Mouse (Mus musculus) stomach, embryonic 16.5 days (tissue): ENCODE results near the gene Nemp1. TPM values are rescaled to one million over a fixed set of nuclear protein-coding genes. Genes with fewer than 3 reads are reported as not detected.
A peak's percentile ranks its signal among the peaks of the same experiment; 100 is the strongest.

Experiments
- ATAC-seq: fragments of 200-750 bp; cut with Nextera tagmentation; 2 replicates; pipeline ENCODE4 v1.8.0; 2017; ENCODE audit warnings: moderate number of reproducible peaks, moderate TSS enrichment; ENCODE audit not compliant: insufficient read depth, low FRiP score
- H3K27ac ChIP-seq: fragments of 300-500 bp; sonication (generic); 2 replicates; pipeline ENCODE4 v1.5.1; 2014; ENCODE audit warnings: low read length
- H3K27me3 ChIP-seq: fragments of 300-500 bp; sonication (generic); 2 replicates; pipeline ENCODE4 v1.6.1; 2014; ENCODE audit warnings: low read length, control low read depth, mixed read lengths; ENCODE audit not compliant: control insufficient read depth, insufficient read depth
- H3K36me3 ChIP-seq: fragments of 300-500 bp; sonication (generic); 2 replicates; pipeline ENCODE4 v1.6.1; 2014; ENCODE audit warnings: low read length; ENCODE audit not compliant: control insufficient read depth, insufficient read depth
- H3K4me1 ChIP-seq: fragments of 300-500 bp; sonication (generic); 2 replicates; pipeline ENCODE4 v1.6.1; 2014; ENCODE audit warnings: low read length, control low read depth, mixed read lengths; ENCODE audit not compliant: control insufficient read depth, insufficient read depth
- H3K4me2 ChIP-seq: fragments of 300-500 bp; sonication (generic); 2 replicates; pipeline ENCODE4 v1.6.1; 2014; ENCODE audit warnings: low read depth, low read length, mixed read lengths
- H3K4me3 ChIP-seq: fragments of 300-500 bp; sonication (generic); replicated peaks from 2 replicates; pipeline ENCODE4 v1.5.1; 2014; ENCODE audit warnings: mild to moderate bottlenecking, low read length
- H3K9ac ChIP-seq: fragments of 300-500 bp; sonication (generic); 2 replicates; pipeline ENCODE4 v1.6.1; 2014; ENCODE audit warnings: low read length
- H3K9me3 ChIP-seq: fragments of 300-500 bp; sonication (generic); replicated peaks from 2 replicates; pipeline ENCODE4 v1.6.1; 2016; ENCODE audit warnings: low read length, control low read depth; ENCODE audit not compliant: control insufficient read depth
- WGBS: fragments of 180-500 bp; shearing (Covaris S2); extraction: QIAGEN DNeasy Blood & Tissue Kit; methylation state at CpG from one replicate; pipeline ENCODE4 v1.1.7; 2014; 5-methylcytosine and 5-hydroxymethylcytosine counted together
- polyA plus RNA-seq: library from polyadenylated mRNA; unstranded; fragments of >200 nt; fragmentation: Nextera tagmentation; extraction: Ambion mirVana; gene quantifications from 2 replicates; pipeline ENCODE4 v1.2.1, GENCODE M21; 2015

The Nemp1 gene
- polyA plus RNA-seq, 1 experiment from 2014 or later: 10.0 TPM

DNA sequence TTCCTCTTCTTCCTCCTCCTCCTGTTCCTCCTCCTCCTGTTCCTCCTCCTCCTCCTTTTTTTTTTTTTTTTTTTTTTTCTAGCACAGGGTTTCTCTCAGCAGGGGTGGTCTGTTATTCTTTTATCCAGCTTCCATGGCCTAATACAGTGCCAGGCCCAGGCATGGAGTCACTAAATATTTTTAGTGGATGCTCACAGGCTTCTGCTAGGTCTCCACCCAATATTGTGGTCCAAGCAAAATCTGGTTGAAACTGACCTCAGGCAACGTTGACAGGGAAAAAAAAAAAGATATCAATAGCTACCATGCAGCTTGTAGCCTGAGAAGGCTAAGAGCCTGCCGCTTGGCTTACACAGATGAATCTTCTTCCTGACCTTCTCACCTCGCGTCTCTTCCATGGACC, 44.0 kb upstream of the Nemp1 start:
- 64% methylated on average over 4 of the region's 4 CpGs for WGBS
- H3K9ac ChIP-seq: no peak overlapping the region
- peaks cover 8% of the 10 kb centered on the region for H3K9me3 ChIP-seq
- no peak for ATAC-seq
- no peaks in the 10 kb centered on the region for H3K36me3 ChIP-seq
- H3K27me3 ChIP-seq: no peaks in the 10 kb centered on the region
- H3K27ac ChIP-seq: peak overlapping the region; percentile 100; the same call in 1 of the 2 replicates
- H3K4me3 ChIP-seq: no peak overlapping the region
- H3K4me2 ChIP-seq: peak overlapping the region; percentile 96; the same call in 1 of the 2 replicates
- peaks cover 25% of the 10 kb centered on the region for H3K4me1 ChIP-seq

DNA sequence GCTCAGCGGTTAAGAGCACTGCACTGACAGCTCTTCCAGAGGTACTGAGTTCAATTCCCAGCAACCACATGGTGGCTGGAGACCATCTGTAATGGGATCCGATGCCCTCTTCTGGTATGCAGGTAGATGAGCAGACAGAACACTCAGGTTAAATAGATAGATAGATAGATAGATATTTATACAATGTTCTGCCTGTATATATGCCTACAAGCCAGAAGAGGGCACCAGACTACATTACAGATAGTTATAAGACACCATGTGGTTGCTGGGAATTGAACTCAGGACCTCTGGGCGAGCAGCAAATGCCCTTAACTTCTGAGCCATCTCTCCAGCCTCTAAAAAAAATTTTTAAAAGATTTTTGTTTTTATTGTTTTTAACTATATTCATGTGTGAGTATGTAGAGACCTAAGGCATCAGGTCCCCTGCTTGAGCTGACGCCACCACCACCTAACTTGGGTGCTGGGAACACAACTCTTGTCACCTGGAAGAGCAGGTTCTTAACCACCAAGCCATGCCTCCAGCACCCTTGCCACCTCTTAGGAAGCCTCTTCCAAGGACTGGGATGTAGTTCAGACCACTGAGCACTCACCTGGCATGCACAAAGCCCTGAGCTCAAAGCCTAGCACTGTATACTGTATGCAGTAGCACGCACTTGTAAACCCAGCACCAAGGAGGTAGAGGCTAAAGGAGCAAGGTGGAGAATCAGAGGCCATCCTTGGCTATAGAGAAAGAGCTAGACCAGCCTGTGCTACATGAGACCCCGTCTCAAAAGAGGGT, 43.1 kb upstream of the Nemp1 start:
- Histone ChIP-seq H3K27me3 (no peaks in the 10 kb centered on the region), H3K4me2 (no peak overlapping the region), H3K9me3 (peaks cover 8% of the 10 kb centered on the region), H3K4me1 (peaks cover 17% of the 10 kb centered on the region), H3K36me3 (no peaks in the 10 kb centered on the region), H3K9ac (no peak overlapping the region), H3K27ac (no peak overlapping the region), H3K4me3 (no peak overlapping the region)
- WGBS: 91% methylated on average over 6 of the region's 6 CpGs
- no peak for ATAC-seq

DNA sequence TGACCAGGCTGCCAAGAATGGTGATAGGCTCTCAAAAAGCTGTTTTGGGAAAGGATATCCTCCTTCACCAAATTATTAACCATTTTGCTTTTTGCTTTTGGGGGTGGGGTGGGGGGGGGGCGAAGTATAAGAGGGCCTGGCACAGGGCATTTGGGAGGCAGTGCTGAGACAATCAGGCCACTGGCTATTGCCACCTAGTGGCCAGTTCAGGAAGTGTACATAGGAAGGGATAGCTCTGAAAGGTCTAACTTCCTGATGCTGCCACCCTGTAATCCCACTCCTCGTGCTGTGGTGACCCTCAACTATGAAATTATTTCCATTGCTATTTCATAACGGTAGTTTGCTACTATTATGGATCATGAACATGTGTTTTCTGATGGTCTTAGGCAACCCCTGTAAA, 40.3 kb upstream of the Nemp1 start:
- peaks cover 8% of the 10 kb centered on the region for H3K9me3 ChIP-seq
- WGBS: 84% methylated on average over 3 of the region's 3 CpGs

DNA sequence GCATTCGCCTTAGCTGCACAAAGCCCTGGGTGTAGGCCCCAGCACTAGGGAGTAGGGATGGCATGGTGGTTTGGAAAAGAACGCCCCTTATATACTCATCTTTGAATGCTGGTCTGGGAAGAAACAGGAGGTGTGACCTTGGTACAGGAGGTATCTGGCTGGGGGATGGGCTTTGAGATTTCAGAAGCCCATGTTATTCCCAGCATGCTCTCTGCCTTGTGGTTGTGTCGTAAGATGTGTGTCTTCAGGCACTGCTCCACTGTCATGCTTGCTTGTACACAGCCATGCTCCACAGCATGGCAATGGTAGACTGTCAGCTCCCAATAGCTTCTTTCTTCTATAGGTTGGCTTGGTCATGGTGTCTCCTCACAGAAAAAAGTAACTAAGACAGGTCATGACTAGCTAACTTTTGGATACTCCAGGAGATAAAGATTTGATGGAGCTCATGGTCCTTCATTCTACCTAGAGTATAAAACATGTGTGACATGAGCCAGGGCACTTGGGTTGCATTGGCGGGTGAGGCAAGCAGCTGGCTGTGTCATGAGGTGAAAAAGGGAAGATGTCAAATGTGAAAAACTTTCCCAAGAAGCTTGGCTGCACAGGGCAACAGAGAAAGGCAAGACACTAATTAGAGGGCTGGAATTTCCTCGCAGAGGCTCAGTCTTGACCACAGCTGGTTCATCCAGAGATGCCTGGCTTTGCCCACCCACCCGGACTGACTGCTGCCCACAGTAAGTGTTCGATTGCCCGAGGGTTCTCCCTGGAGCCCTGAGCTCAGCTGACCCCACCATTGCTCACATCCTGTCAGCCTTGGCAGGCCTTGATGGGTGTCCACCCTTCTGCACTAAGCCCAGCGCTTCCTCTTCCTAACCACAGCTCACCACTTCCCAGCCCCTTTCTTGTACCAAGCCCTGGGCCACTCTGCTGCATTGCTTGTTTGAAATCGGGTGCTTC, 35.2 kb upstream of the Nemp1 start:
- no peaks in the 10 kb centered on the region for H3K36me3 ChIP-seq
- no peaks in the 10 kb centered on the region for H3K27me3 ChIP-seq
- H3K27ac ChIP-seq: no peak overlapping the region
- H3K4me1 ChIP-seq: peaks cover 5% of the 10 kb centered on the region; the same call in 1 of the 2 replicates
- no peak overlapping the region for H3K4me3 ChIP-seq
- ATAC-seq: no peak
- no peak overlapping the region for H3K4me2 ChIP-seq
- 72% methylated on average over 10 of the region's 10 CpGs for WGBS
- H3K9me3 ChIP-seq: peaks cover 2% of the 10 kb centered on the region; the same call in 1 of the 2 replicates
- H3K9ac ChIP-seq: no peak overlapping the region

More for the DNA sequence above, 40.3 kb upstream of the Nemp1 start:
- ATAC-seq: no peak
- no peaks in the 10 kb centered on the region for H3K27me3 ChIP-seq
- no peak overlapping the region for H3K27ac ChIP-seq
- 0 out of 2 replicates have a peak, but pooled peaks cover 4% of the 10 kb centered on the region for H3K4me1 ChIP-seq
- no peak overlapping the region for H3K9ac ChIP-seq
- no peak overlapping the region for H3K4me3 ChIP-seq
- H3K36me3 ChIP-seq: no peaks in the 10 kb centered on the region
- H3K4me2 ChIP-seq: no peak overlapping the region

DNA sequence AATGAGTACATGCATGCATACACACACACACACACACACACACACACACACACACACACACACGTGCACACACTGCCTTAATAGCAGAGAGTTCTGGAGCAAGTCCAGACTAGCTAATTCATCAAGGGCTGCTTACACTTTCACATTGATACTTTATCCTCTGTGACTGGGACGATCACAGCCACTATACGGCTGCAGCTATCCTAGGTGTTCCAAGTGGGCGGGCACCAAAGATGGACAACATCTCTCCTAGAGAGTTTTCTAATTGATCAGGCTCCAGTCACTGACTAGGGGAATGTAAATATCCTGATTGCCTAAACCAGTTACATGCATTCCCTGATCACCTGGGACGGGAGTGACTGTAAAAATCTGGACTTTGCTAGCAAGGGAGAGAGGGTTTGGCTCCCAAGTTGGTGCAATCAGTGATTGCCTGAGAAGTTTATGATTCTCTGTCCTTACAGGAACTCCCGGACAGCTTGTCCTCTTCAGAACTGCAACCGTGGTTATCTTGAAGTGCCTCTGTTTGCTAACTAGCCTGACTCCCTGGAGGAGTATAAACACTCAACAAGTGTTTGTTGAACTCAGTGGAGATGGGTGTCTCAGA, 33.9 kb upstream of the Nemp1 start:
- H3K4me3 ChIP-seq: no peak overlapping the region
- 26% methylated on average over 7 of the region's 7 CpGs for WGBS
- H3K9me3 ChIP-seq: no peaks in the 10 kb centered on the region
- no peaks in the 10 kb centered on the region for H3K27me3 ChIP-seq
- H3K9ac ChIP-seq: no peak overlapping the region
- no peaks in the 10 kb centered on the region for H3K36me3 ChIP-seq
- peaks cover 5% of the 10 kb centered on the region; the same call in 1 of the 2 replicates for H3K4me1 ChIP-seq
- no peak overlapping the region for H3K27ac ChIP-seq
- ATAC-seq: no peak
- no peak overlapping the region for H3K4me2 ChIP-seq

DNA sequence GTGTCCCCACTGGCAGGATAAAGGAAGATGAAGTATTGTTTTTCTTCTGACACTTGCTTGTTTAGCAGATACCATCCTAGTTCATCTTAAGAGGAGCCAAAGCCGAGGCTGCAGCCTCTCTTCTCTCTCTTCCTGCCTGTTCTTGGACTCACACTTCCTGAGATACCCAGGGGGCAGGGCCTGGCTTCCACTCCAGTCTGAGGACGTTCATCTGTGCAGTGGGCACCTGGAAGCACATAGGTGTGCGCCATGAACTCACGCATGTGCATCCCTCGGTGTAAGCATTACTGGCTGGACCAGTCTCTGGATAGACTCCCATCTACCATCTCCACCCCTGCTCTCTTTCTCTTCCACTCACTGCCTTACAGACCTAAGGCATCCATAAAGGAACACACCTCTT, 26.3 kb upstream of the Nemp1 start:
- no peak for ATAC-seq
- WGBS: 62% methylated on average over 5 of the region's 5 CpGs
- Histone ChIP-seq H3K36me3 (no peaks in the 10 kb centered on the region), H3K4me1 (peaks cover 16% of the 10 kb centered on the region), H3K9ac (no peak overlapping the region), H3K27ac (peak overlapping the region; percentile 38; the same call in 1 of the 2 replicates), H3K4me2 (no peak overlapping the region), H3K27me3 (no peaks in the 10 kb centered on the region), H3K4me3 (no peak overlapping the region), H3K9me3 (no peaks in the 10 kb centered on the region)

DNA sequence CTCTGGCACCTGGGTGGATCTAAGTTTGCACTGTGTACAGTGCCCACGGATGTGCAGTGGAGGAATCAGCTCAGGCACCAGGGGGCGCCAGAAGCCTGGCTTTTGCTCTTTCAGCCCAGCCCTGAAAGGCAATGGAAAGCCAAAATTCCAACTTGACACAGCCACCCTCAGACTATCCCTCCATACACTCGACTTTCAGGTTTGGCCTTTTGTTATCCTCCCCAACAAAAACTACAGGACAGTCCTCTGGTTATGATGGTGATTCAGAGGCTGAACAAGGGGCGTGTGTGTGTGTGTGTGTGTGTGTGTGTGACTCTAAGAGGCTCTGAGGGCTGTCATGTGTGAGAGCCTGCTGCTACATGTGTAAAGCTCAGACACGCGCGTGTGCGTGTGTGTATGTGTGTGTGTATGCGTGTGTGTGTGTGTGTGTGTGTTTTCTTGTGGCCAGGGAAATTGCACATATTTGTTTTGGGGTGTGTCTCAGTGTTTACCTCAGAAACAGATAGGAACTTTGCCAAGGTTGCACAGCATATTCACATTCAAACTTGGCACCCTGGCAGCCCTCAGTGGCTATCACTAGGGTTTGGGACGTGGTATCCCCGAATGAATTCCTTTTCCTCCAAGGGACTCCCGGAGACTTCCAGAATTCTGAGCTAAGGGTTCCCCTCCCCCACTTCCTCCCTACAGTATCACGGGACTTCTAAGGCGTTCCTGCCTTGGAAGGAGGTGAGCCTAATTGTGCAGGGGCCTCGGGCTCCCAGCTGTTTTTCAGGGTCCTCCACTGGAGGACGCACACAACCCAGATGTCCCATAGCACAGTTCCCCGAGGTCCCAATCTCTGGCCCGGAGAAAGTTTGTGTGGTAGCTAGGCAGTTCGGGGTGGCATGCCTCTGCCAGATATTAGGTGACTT, 24.6 kb upstream of the Nemp1 start:
- ATAC-seq: peak; percentile 70
- H3K27me3 ChIP-seq: no peaks in the 10 kb centered on the region

More for the DNA sequence above, 24.6 kb upstream of the Nemp1 start:
- Histone ChIP-seq H3K27ac (peak overlapping the region; percentile 98), H3K4me2 (peak overlapping the region; percentile 70), H3K36me3 (no peaks in the 10 kb centered on the region), H3K4me1 (peaks cover 16% of the 10 kb centered on the region), H3K9ac (peak overlapping the region; percentile 86), H3K9me3 (no peaks in the 10 kb centered on the region), H3K4me3 (peak overlapping the region; percentile 63)
- 9% methylated on average over 19 of the region's 19 CpGs for WGBS
